Mouse (Mus musculus) frontal cortex, postnatal 10 days (tissue): Measurements from ENCODE around the gene Gm11549.

ENCODE experiments used
- DNase-seq, 2 experiments: peaks; one replicate each; pipeline ENCODE4 v3.0.0; 2022; ENCODE audit warnings: low spot score in 2 of 2, mixed read lengths in 1 of 2

The Gm11549 gene

GRCm38 (mm10) chr3:36516196-36516595 lies 5.4 kb downstream of the Gm11549 start:
- DNase-seq = no peak

GRCm38 (mm10) chr3:36511491-36511890 lies 10.1 kb downstream of the Gm11549 start:
- DNase-seq = no peak

- no peak for DNase-seq
These were observed 15.5 kb downstream of the Gm11549 start for GRCm38 (mm10) chr3:36505809-36506735.

GRCm38 (mm10) chr3:36505306-36505705 lies 16.3 kb downstream of the Gm11549 start:
- no peak for DNase-seq

- no peak for DNase-seq
These were observed 20.1 kb downstream of the Gm11549 start for GRCm38 (mm10) chr3:36501546-36501945.

- no peak for DNase-seq
These were observed 20.6 kb downstream of the Gm11549 start for GRCm38 (mm10) chr3:36500976-36501375.

GRCm38 (mm10) chr3:36499418-36499817 lies 22.2 kb downstream of the Gm11549 start:
- DNase-seq = no peak

GRCm38 (mm10) chr3:36498224-36498623 lies 23.4 kb downstream of the Gm11549 start:
- DNase-seq = no peak

- DNase-seq = peak; percentile 53 to 73
These were observed 24.9 kb downstream of the Gm11549 start for GRCm38 (mm10) chr3:36496746-36497145.

- DNase-seq = no peak
These were observed 25.3 kb downstream of the Gm11549 start for GRCm38 (mm10) chr3:36496273-36496672.

- peak; percentile 36 to 82 for DNase-seq
These were observed 26.2 kb downstream of the Gm11549 start for GRCm38 (mm10) chr3:36495436-36495835.

- no peak for DNase-seq
These were observed 27.0 kb downstream of the Gm11549 start for GRCm38 (mm10) chr3:36494613-36495012.

- DNase-seq = no peak
These were observed 27.9 kb downstream of the Gm11549 start for GRCm38 (mm10) chr3:36493641-36494283.

GRCm38 (mm10) chr3:36492716-36493391 lies 28.8 kb downstream of the Gm11549 start:
- DNase-seq = no peak

- DNase-seq = no peak
These were observed 30.1 kb downstream of the Gm11549 start for GRCm38 (mm10) chr3:36491535-36491934.

GRCm38 (mm10) chr3:36489590-36489910 lies 32.1 kb downstream of the Gm11549 start:
- DNase-seq = no peak

GRCm38 (mm10) chr3:36488899-36489589 lies 32.6 kb downstream of the Gm11549 start:
- DNase-seq = no peak

GRCm38 (mm10) chr3:36488367-36488766 lies 33.2 kb downstream of the Gm11549 start:
- no peak for DNase-seq

- no peak for DNase-seq
These were observed 34.7 kb downstream of the Gm11549 start for GRCm38 (mm10) chr3:36486881-36487280.

- DNase-seq = no peak
These were observed 35.4 kb downstream of the Gm11549 start for GRCm38 (mm10) chr3:36486176-36486575.

GRCm38 (mm10) chr3:36484292-36484691 lies 37.3 kb downstream of the Gm11549 start:
- no peak for DNase-seq

- DNase-seq = no peak
These were observed 38.7 kb downstream of the Gm11549 start for GRCm38 (mm10) chr3:36482940-36483339.
